ENCODE assay signal across 12 mouse cellular contexts in genomic region chr10:95035371-95035770, GRCm38 (mm10).
DNase-seq lines count a peak whose midpoint lies in the region; TF ChIP-seq lines count a peak whose summit lies in the region.
"Had no signal": no experiment of that assay in that cellular context is flagged by ENCODE, and none has a peak within 500 bp of the region (broad histone marks: within the 10 kb centered on the region; RNA-seq: fewer than 3 reads in every experiment).

No protein-coding gene starts in this region.

- no peak overlapping the region for H3K27ac ChIP-seq in layer of hippocampus, adult 2 months
- H3K27ac ChIP-seq: heart, embryonic 15.5 days; macrophage; stomach, embryonic 15.5 days had no signal

- H3K4me3 ChIP-seq in layer of hippocampus, adult 2 months, result no peak overlapping the region
- H3K4me3 ChIP-seq: heart, embryonic 15.5 days; myocyte; stomach, embryonic 15.5 days had no signal

- no peak for TF ChIP-seq CTCF in layer of hippocampus, adult 2 months (conservative IDR thresholded peaks at IDR 0.05)

- DNase-seq in layer of hippocampus, adult 2 months (ENCODE audit: low spot score in 2 of 2), result peak; percentile 45 to 77
- no peak for DNase-seq in layer of hippocampus, adult 9-10 months (ENCODE audit: low spot score)
- DNase-seq in brain, adult 2 months (ENCODE audit: low read depth, low spot score), result peak; percentile 78
- DNase-seq in frontal cortex, postnatal 36 days (ENCODE audit: low spot score in 2 of 2), result peak; percentile 26 to 81
- peak; percentile 50 for DNase-seq in right cerebral cortex, adult 18-20 months
- no peak for DNase-seq in cerebellum, postnatal 36 days
- DNase-seq in gastrocnemius, postnatal 36 days, result no peak
- DNase-seq: kidney, adult 18-20 months had no signal

- intact Hi-C loops in gastrocnemius, postnatal 36 days (cut with DNase I), result no loop called here

Comparison
In these comparisons a context has a peak if more than half of its experiments do, and no peak if none do; other contexts are left out.
1. DNase-seq: peak in layer of hippocampus, adult 2 months (2 of 2), brain, adult 2 months (single experiment), frontal cortex, postnatal 36 days (2 of 2) and right cerebral cortex, adult 18-20 months (single experiment); none in layer of hippocampus, adult 9-10 months (single experiment), cerebellum, postnatal 36 days (0 of 2) and gastrocnemius, postnatal 36 days (0 of 2).